Mouse (Mus musculus): ENCODE results near the gene Frmd4a.
A peak's percentile ranks its signal among the peaks of the same experiment; 100 is the strongest.

Gene Frmd4a

GRCm38 (mm10) chr2:4517553-4518125 lies 500.1 kb downstream of the Frmd4a start:
- no peak for DNase-seq (ENCODE audit: low read depth, low spot score)

GRCm38 (mm10) chr2:4518549-4518948 lies 501.0 kb downstream of the Frmd4a start:
- no peak for DNase-seq (ENCODE audit: low read depth, low spot score)

- no peak for DNase-seq (ENCODE audit: low read depth, low spot score)
Measured at GRCm38 (mm10) chr2:4522769-4523487, 505.4 kb downstream of the Frmd4a start.

- no peak for DNase-seq (ENCODE audit: low read depth, low spot score)
Measured at GRCm38 (mm10) chr2:4527094-4527493, 509.6 kb downstream of the Frmd4a start.

GRCm38 (mm10) chr2:4529254-4529729 lies 511.8 kb downstream of the Frmd4a start:
- DNase-seq (ENCODE audit: low read depth, low spot score): no peak

- DNase-seq (ENCODE audit: low read depth, low spot score): no peak
Measured at GRCm38 (mm10) chr2:4531533-4532197, 514.1 kb downstream of the Frmd4a start.

- no peak for DNase-seq (ENCODE audit: low read depth, low spot score)
Measured at GRCm38 (mm10) chr2:4532198-4532568, 514.7 kb downstream of the Frmd4a start.

- no peak for DNase-seq (ENCODE audit: low read depth, low spot score)
Measured at GRCm38 (mm10) chr2:4532945-4533344, 515.4 kb downstream of the Frmd4a start.

GRCm38 (mm10) chr2:4535187-4535864 lies 517.8 kb downstream of the Frmd4a start:
- no peak for DNase-seq (ENCODE audit: low read depth, low spot score)

- no peak for DNase-seq (ENCODE audit: low read depth, low spot score)
Measured at GRCm38 (mm10) chr2:4541330-4541729, 523.8 kb downstream of the Frmd4a start.

- no peak for DNase-seq (ENCODE audit: low read depth, low spot score)
Measured at GRCm38 (mm10) chr2:4541844-4542628, 524.5 kb downstream of the Frmd4a start.

GRCm38 (mm10) chr2:4542629-4543416 lies 525.3 kb downstream of the Frmd4a start:
- no peak for DNase-seq (ENCODE audit: low read depth, low spot score)

GRCm38 (mm10) chr2:4543417-4543775 lies 525.9 kb downstream of the Frmd4a start:
- no peak for DNase-seq (ENCODE audit: low read depth, low spot score)

- no peak for DNase-seq (ENCODE audit: low read depth, low spot score)
Measured at GRCm38 (mm10) chr2:4544360-4544759, 526.8 kb downstream of the Frmd4a start.

GRCm38 (mm10) chr2:4545261-4545660 lies 527.7 kb downstream of the Frmd4a start:
- DNase-seq (ENCODE audit: low read depth, low spot score): no peak

GRCm38 (mm10) chr2:4547003-4547662 lies 529.6 kb downstream of the Frmd4a start:
- DNase-seq (ENCODE audit: low read depth, low spot score): no peak

- DNase-seq (ENCODE audit: low read depth, low spot score): peak; percentile 86
Measured at GRCm38 (mm10) chr2:4549271-4549670, 531.8 kb downstream of the Frmd4a start.

- DNase-seq (ENCODE audit: low read depth, low spot score): peak; percentile 84
Measured at GRCm38 (mm10) chr2:4550017-4550763, 532.7 kb downstream of the Frmd4a start.

- no peak for DNase-seq (ENCODE audit: low read depth, low spot score)
Measured at GRCm38 (mm10) chr2:4551438-4551837, 533.9 kb downstream of the Frmd4a start.

Data from ZHBTc4 (cell line).